Mouse (Mus musculus) T-helper 17 cell (primary cell): ENCODE data around the gene Cacng8.

Experiments used
- in situ Hi-C, 2 experiments: fragments of 300-600 bp; cut with MboI, MseI; formaldehyde crosslinking; loops; 1 replicate in 1 of 2; 2 replicates in 1 of 2; pipeline ENCODE4 v1.15.1; 2025; ENCODE audit warnings: high pct_unique_total_duplicates in 2 of 2

The Cacng8 gene

DNA sequence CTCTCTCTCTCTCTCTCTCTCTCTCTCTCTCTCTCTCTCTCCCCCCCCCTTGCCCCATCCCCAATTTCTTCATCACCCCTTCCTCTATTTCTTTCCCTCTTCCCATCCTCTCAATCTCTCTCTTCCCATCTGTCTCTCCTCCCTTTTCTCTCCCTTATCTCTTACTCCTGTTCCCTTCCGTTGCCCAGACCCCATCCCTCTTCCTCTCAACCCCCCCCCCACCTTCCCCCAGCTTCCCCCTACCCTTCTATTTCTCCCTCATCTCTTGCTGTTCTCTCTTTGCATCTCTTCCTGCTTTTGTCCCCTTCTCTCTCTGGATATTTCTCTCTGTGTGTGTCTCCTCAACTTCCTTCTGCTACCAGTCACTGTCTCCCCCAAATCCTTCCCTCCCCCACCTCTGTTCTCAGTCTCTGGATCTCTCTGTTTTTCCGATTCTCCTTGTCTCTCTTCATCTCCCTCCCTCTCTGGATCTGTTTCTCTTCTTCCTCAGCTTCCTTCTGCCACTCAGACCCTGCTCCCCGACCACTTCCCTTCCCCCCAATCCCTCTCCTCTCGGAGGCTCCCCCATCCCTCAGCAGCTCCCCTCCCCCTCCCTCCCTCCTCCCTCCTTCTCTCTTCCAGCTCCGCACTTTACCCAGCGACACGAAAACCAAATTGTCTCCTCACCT lies at the start of gene Cacng8:
TSS of gene Cacng8 (plus strand) at position 271 of the 668 bp plus-strand sequence.
- in situ Hi-C loops = no loop called here

DNA sequence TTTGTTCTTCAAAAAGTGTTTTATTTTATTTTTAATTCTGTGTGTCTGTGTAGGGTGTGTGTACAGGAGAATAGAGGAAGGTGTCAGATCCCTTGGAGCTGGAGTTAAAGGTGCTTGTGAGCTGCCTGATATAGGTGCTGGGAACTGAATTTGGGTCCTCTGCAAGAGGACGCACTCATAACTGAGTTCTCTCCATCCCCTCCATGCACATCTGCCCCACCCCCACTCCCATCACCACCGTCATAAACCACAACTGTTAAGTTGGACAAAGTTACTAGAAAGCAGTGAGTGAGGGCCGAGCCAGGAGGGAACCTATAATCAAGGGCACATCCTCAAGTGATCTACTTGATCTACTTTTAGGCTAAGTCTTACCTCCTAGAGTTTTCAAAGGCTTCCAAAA lies 46.6 kb upstream of the Cacng8 start:
- in situ Hi-C loops = no loop called here

DNA sequence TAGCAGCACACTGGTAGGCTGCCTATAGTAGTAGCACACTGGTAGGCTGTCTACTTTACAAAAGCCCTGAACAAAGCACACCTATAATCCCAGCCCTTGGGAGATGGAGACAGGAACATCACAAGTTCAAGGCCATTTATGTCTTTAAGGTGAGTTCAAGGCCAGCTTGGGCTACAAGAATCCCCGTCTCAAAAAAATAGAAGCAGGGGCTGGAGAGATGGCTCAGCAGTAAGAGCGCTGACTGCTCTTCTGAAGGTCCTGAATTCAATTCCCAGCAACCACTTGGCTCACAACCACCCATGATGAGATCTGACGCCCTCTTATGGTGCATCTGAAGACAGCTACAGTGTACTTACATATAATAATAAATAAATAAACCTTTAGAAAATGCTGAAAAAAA lies 45.2 kb upstream of the Cacng8 start:
- in situ Hi-C loops = no loop called here

GRCm38 (mm10) chr7:3347366-3348287 lies 42.9 kb upstream of the Cacng8 start:
- in situ Hi-C loops = no loop called here

- in situ Hi-C loops = no loop called here
These were observed 42.2 kb upstream of the Cacng8 start for GRCm38 (mm10) chr7:3348326-3348725.

DNA sequence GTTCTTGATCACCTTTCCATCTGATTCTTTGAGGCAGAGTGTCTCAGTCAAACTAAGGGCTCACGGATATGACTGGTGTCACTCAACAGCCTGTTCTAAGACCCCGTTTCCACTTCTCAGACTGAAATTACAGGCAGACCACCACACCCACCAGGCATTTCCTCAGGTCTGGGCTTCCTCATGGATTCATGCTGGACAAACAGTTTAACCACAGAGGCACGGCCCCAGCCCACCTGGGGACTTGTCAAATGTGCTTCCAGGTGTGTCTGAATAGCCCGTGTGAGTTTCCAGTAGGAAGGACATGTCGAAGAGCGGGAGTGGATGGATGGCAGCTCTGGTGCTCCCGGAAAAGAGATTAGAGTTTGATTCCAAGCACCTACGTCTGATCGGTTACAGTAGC lies 40.7 kb upstream of the Cacng8 start:
- in situ Hi-C loops = no loop called here

GRCm38 (mm10) chr7:3351536-3351935 lies 38.9 kb upstream of the Cacng8 start:
- in situ Hi-C loops = no loop called here

DNA sequence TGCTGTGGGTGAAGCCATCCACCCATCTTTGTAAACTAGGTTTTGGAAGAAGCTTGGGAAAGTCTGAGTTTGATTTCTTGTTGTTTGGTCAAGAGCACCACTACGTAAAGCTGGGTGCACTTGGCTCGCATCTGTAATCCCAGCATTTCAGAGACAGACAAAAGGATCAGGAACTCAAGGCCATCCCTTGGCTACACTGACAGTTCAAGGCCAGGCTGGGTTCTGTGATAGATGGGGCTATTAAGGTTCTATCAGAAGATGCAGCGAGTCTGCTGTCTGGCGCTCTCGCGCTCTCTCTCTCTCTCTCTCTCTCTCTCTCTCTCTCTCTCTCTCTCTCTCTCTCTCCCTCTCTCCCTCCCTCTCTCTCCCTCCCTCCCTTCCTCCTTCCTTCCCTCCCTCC lies 35.6 kb upstream of the Cacng8 start:
- in situ Hi-C loops = no loop called here

- in situ Hi-C loops = no loop called here
These were observed 29.8 kb upstream of the Cacng8 start for GRCm38 (mm10) chr7:3360678-3361077.

DNA sequence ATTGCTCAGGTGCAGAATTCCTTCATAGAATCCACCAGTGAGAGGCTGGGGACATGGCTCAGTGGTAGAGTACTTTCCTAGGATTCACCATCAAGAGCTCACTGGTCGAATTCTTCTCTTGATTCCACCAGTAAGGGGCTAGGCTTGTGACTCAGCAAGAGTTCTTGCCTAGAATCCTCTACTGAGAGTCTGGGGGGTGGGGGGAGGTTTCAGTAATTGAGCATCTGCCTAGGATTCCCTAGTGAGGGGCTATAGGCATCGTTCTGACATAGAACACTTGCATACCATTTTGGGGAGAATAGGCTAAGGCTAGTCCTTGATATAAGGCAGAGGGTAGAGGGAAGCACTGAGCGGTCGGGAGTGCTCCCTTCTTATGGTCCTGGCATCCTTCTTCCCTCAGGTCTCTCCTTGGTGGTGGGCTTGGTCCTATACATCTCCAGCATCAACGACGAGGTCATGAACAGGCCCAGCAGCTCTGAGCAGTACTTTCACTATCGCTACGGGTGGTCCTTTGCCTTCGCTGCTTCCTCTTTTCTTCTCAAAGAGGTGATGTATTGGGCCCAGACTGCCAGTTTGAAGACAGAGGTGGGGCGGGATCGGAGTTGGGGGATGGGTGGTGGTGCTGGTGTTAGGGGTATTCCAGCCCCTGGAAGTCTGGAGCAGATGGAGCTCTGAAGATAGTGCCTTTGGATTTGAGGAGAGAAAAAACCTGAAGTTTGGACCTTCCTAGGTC lies 24.8 kb upstream of the Cacng8 start:
- in situ Hi-C loops = no loop called here

- in situ Hi-C loops = no loop called here
These were observed 23.6 kb upstream of the Cacng8 start for GRCm38 (mm10) chr7:3366705-3367516.

GRCm38 (mm10) chr7:3367569-3367968 lies 22.9 kb upstream of the Cacng8 start:
- in situ Hi-C loops = no loop called here

DNA sequence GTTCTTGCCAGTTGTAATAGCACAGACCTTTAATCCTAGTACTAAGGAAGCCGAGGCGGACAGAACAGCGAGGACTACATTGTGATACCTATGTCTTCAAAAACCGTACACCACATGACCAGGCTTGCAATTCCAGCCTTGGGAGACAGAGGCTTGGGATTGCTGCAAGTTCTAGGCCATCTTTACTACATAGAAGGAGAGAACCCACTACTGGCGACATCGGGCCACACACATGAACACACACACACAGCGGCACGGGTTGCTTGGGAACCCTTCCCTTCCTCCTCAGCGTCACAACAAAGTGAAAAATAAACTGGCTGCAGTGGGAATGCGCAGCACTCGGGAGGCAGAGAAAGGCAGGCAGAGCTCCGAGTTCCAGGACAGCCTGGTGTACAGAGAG lies 22.2 kb upstream of the Cacng8 start:
- in situ Hi-C loops = no loop called here

- in situ Hi-C loops = no loop called here
These were observed 21.3 kb upstream of the Cacng8 start for GRCm38 (mm10) chr7:3369189-3369588.

DNA sequence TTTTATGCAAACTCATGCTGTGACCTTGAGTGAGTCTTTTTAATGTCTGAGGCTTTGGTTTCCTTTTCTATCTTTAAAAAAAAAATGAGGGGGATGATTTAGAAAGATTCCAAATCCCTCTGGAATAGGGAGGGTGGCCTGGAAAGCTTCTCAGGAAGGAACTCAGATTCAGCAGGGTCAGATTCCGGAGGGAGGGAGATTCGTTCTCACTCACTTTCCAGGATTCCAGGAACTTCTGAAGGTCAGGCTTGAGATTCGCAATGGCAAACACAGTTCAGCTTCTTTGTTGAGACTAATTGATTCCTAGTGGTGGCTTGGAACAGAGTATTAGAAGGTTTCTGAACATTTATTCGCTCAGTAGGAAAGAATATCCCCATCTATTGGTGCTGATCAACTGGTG lies 20.1 kb upstream of the Cacng8 start:
- in situ Hi-C loops = no loop called here

- in situ Hi-C loops = no loop called here
These were observed 18.1 kb upstream of the Cacng8 start for GRCm38 (mm10) chr7:3372376-3372775.

GRCm38 (mm10) chr7:3373754-3374153 lies 16.7 kb upstream of the Cacng8 start:
- in situ Hi-C loops = no loop called here

- in situ Hi-C loops = no loop called here
These were observed 13.7 kb upstream of the Cacng8 start for GRCm38 (mm10) chr7:3376831-3377230.

GRCm38 (mm10) chr7:3382123-3382522 lies 8.4 kb upstream of the Cacng8 start:
- in situ Hi-C loops = loop anchor here in 1 of 2 experiments (10.0 kb wide), 1 partner anchor 183 kb away; no protein-coding TSS in a partner anchor

GRCm38 (mm10) chr7:3384807-3385319 lies 5.6 kb upstream of the Cacng8 start:
- in situ Hi-C loops = loop anchor here in 1 of 2 experiments (10.0 kb wide), 1 partner anchor 180 kb away; no protein-coding TSS in a partner anchor
